Mouse (Mus musculus) liver, postnatal 0 days (tissue): ENCODE data around the gene Cbwd1. TPM values are rescaled to one million over a fixed set of nuclear protein-coding genes. Genes with fewer than 3 reads are reported as not detected.
"Not testable (repeated sequence)": the region's sequence is repeated elsewhere in the genome, so short reads cannot be mapped to it uniquely, and the experiment has no call there.

Experiments used
- ATAC-seq: fragments of 200-750 bp; cut with Nextera tagmentation; 2 replicates; pipeline ENCODE4 v1.8.0; 2017; ENCODE audit warnings: mild to moderate bottlenecking, moderate library complexity
- DNase-seq: peaks from one replicate; pipeline ENCODE4 v3.0.0-alpha.2; 2016
- H3K27ac ChIP-seq: fragments of 300-500 bp; sonication (generic); 2 replicates; pipeline ENCODE4 v1.5.1; 2014; ENCODE audit warnings: antibody characterized with exemption, moderate library complexity, mild to moderate bottlenecking, low read depth
- H3K27me3 ChIP-seq: fragments of 300-500 bp; sonication (generic); 2 replicates; pipeline ENCODE4 v1.6.1; 2014; ENCODE audit warnings: low read length, control low read depth, mixed read lengths; ENCODE audit not compliant: insufficient read depth
- H3K36me3 ChIP-seq: fragments of 300-500 bp; sonication (generic); replicated peaks from 2 replicates; pipeline ENCODE4 v1.6.1; 2014; ENCODE audit warnings: mild to moderate bottlenecking, control low read depth, low read length, moderate library complexity, mixed read lengths; ENCODE audit not compliant: insufficient read depth
- H3K4me1 ChIP-seq: fragments of 300-500 bp; sonication (generic); 2 replicates; pipeline ENCODE4 v1.6.1; 2014; ENCODE audit warnings: antibody characterized with exemption, mild to moderate bottlenecking, control low read depth; ENCODE audit not compliant: insufficient read depth
- H3K4me2 ChIP-seq: fragments of 300-500 bp; sonication (generic); 2 replicates; pipeline ENCODE4 v1.6.1; 2014; ENCODE audit warnings: low read depth, mild to moderate bottlenecking, low read length, moderate library complexity, mixed read lengths
- H3K4me3 ChIP-seq: fragments of 300-500 bp; sonication (generic); 2 replicates; pipeline ENCODE4 v1.5.1; 2014; ENCODE audit warnings: low read depth, low read length
- H3K9ac ChIP-seq: fragments of 300-500 bp; sonication (generic); replicated peaks from 2 replicates; pipeline ENCODE4 v1.6.1; 2014; ENCODE audit warnings: mild to moderate bottlenecking, moderate library complexity
- H3K9me3 ChIP-seq: fragments of 300-500 bp; sonication (generic); 2 replicates; pipeline ENCODE4 v1.6.1; 2016; ENCODE audit warnings: mild to moderate bottlenecking, control low read depth, low read length, mixed read lengths
- CTCF ChIP-seq: sonication (generic); IDR thresholded peaks from 2 replicates; pipeline ENCODE4 v1.5.1; 2016; ENCODE audit warnings: antibody characterized with exemption, low read depth
- EP300 ChIP-seq: IDR thresholded peaks from 2 replicates; pipeline ENCODE4 v1.6.1; 2016; ENCODE audit warnings: antibody characterized with exemption, low read depth, mild to moderate bottlenecking
- WGBS: fragments of 180-500 bp; shearing (Covaris S2); extraction: QIAGEN DNeasy Blood & Tissue Kit; methylation state at CpG from one replicate; pipeline ENCODE4 v1.1.7; 2014; ENCODE audit not compliant: insufficient replicate concordance; 5-methylcytosine and 5-hydroxymethylcytosine counted together
- microRNA-seq: library from miRNA; unstranded; fragments of <30 nt; microRNA quantifications from one replicate; pipeline ENCODE4, GENCODE M21; 2016
- polyA plus RNA-seq: library from polyadenylated mRNA; unstranded; fragments of >200 nt; fragmentation: Nextera tagmentation; extraction: Ambion mirVana; gene quantifications from 2 replicates; pipeline ENCODE4 v1.2.1, GENCODE M21; 2015

The Cbwd1 gene
- polyA plus RNA-seq, 1 experiment from 2014 or later, result 7.0 TPM

GRCm38 (mm10) chr19:24886888-24887287 lies 74.5 kb downstream of the Cbwd1 start:
- H3K4me3 ChIP-seq, result no peak overlapping the region
- no peaks in the 10 kb centered on the region for H3K9me3 ChIP-seq
- no peak for TF ChIP-seq EP300
- TF ChIP-seq CTCF, result no peak
- no peak for DNase-seq
- H3K4me1 ChIP-seq, result no peaks in the 10 kb centered on the region
- no peaks in the 10 kb centered on the region for H3K36me3 ChIP-seq
- H3K9ac ChIP-seq, result no peak overlapping the region
- no peak for ATAC-seq
- no peak overlapping the region for H3K27ac ChIP-seq
- no peak overlapping the region for H3K4me2 ChIP-seq
- no peaks in the 10 kb centered on the region for H3K27me3 ChIP-seq
- WGBS, result 80% methylated on average over 3 of the region's 3 CpGs

DNA sequence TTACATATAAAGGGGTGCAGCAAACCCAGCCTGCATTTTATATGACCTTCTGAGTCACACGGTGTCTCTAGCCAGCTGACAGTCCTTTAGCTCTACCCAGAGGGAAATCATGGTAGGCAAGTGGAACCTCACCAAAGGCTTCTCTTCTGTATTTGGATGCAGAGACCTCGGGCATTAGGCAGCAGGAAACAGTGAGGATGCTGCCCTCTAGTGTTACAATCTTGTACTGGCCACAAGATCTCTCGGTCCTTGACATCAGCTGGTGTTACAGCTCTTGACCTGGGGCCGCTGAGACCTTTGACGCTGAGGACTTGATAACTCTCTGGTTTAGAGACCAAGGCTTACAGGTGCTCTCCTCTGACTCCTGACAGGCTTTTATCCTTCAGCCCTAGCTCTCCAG lies 75.9 kb downstream of the Cbwd1 start:
- no peaks in the 10 kb centered on the region for H3K27me3 ChIP-seq
- TF ChIP-seq EP300 (no peak), CTCF (peak; percentile 87)
- H3K9ac ChIP-seq, result no peak overlapping the region
- DNase-seq (peak; percentile 55), ATAC-seq (no peak)
- H3K27ac ChIP-seq, result no peak overlapping the region
- WGBS, result 13% methylated on average over 5 of the region's 5 CpGs
- no peaks in the 10 kb centered on the region for H3K4me1 ChIP-seq
- no peak overlapping the region for H3K4me2 ChIP-seq
- H3K4me3 ChIP-seq, result no peak overlapping the region
- H3K36me3 ChIP-seq, result no peaks in the 10 kb centered on the region
- H3K9me3 ChIP-seq, result no peaks in the 10 kb centered on the region

- no peaks in the 10 kb centered on the region for H3K4me1 ChIP-seq
- DNase-seq, result no peak
- no peak for TF ChIP-seq EP300
- TF ChIP-seq CTCF, result no peak
- no peaks in the 10 kb centered on the region for H3K36me3 ChIP-seq
- H3K27me3 ChIP-seq, result no peaks in the 10 kb centered on the region
- H3K9me3 ChIP-seq, result no peaks in the 10 kb centered on the region
- H3K4me2 ChIP-seq, result no peak overlapping the region
- H3K27ac ChIP-seq, result no peak overlapping the region
- ATAC-seq, result no peak
- no peak overlapping the region for H3K4me3 ChIP-seq
- no peak overlapping the region for H3K9ac ChIP-seq
- WGBS, result 66% methylated on average over 4 of the region's 4 CpGs
These were observed 80.2 kb downstream of the Cbwd1 start for GRCm38 (mm10) chr19:24881237-24881636.

DNA sequence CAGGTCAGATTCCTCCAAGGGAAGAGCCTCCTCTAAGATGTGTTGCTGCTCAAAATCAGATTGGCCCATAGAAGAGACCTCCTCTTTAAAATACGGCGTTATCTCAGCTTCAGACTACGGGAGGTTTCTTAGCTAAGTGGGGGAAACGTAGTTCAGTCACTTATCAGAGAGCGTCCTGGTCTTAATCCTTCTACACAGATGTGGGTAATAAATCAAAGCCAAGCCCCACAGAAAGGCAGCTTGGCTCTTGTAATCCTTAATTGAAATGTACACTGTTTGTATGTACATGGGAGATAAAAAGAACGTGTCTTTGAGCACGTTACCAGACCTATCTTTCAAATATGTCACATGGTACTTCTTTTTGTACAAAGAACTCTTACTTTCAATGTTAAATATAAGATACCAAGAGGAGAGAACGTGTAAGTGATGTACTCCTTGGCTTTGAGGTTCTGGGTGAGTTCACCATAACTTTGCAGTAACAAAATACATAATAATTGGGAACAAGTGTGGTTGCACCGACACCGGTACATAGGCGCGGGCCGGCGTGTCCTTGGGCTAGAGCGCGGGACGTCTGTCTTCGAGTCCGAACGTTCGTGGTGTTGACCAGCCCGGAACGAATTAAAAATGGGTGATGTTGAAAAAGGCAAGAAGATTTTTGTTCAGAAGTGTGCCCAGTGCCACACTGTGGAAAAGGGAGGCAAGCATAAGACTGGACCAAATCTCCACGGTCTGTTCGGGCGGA lies 86.1 kb downstream of the Cbwd1 start, which contains the start of gene Gm10053:
Gene Gm10053, plus strand, starts transcription at position 558 of the 742 bp plus-strand sequence.
- DNase-seq, H3K4me3 ChIP-seq, H3K27ac ChIP-seq, H3K4me1 ChIP-seq, H3K36me3 ChIP-seq, ATAC-seq, H3K9me3 ChIP-seq, H3K9ac ChIP-seq, H3K4me2 ChIP-seq, H3K27me3 ChIP-seq: not testable (repeated sequence)
- WGBS, result 72% methylated on average over 21 of the region's 26 CpGs
- TF ChIP-seq EP300, result 0 out of 2 replicates have a peak, but pooled peaks have one; percentile 22

DNA sequence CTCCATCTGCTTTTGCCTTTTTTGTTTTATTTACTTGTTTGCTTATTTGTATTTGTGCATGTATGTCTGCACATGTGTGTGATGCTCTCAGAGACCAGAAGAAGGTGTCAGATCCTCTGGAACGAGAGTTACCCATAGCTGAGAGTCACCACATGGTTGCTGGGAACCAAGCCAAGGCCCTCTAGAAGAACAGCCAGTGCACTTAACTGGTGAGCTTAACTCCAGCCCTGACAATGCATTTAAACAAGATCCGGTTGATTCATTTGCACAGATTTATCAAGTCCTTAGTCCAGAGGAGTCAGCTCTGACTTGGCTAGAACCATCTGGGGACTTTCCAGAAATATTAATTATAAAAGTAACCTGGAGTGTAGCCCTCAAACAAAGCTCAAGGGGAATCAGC lies 87.5 kb downstream of the Cbwd1 start:
- H3K4me2 ChIP-seq, result no peak overlapping the region
- ATAC-seq (no peak), DNase-seq (no peak)
- TF ChIP-seq EP300, result no peak
- TF ChIP-seq CTCF, result no peak
- no peaks in the 10 kb centered on the region for H3K27me3 ChIP-seq
- no peaks in the 10 kb centered on the region for H3K36me3 ChIP-seq
- 52% methylated on average over 2 of the region's 2 CpGs for WGBS
- no peaks in the 10 kb centered on the region for H3K4me1 ChIP-seq
- no peak overlapping the region for H3K27ac ChIP-seq
- H3K4me3 ChIP-seq, result no peak overlapping the region
- no peaks in the 10 kb centered on the region for H3K9me3 ChIP-seq
- H3K9ac ChIP-seq, result no peak overlapping the region

DNA sequence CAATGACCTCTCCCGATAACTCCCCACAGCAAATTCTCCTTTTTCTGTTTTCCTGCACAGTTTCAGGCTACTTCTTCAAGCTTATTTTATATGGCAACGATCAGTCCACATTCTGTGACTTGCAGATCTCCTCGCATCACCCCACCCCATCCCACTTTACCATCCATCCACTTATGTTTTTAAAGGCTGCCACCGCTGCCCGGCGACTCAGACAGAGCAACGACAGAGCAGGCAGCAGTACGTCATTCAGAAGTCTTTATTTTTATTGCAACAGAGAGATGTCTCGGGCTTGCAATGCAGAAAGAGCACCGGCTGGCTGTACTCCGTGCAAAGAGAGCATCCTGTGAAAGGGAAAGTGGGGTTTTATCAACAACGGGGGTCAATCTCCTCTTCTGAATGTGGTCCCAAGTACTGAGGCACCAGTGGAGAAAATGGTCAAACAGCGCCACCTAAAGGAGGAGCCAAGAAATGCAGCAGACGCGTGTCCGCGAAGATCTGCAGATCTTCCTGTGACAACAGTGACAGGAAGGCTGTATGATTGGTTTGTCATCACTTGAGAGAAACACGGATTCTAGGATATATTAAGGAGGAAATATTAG lies 90.3 kb downstream of the Cbwd1 start:
- Histone ChIP-seq H3K36me3 (no peaks in the 10 kb centered on the region), H3K4me2 (no peak overlapping the region), H3K9ac (no peak overlapping the region), H3K4me3 (no peak overlapping the region), H3K27me3 (no peaks in the 10 kb centered on the region), H3K27ac (no peak overlapping the region), H3K4me1 (no peaks in the 10 kb centered on the region), H3K9me3 (no peaks in the 10 kb centered on the region)
- ATAC-seq, result no peak
- TF ChIP-seq EP300 (no peak), CTCF (peak; percentile 96)
- DNase-seq, result peak; percentile 82
- 21% methylated on average over 18 of the region's 18 CpGs for WGBS

Small RNA genes within 50 kb of the gene (microRNA-seq; reads per million reads assigned to microRNA genes)
- not detected for gene Mir3084-1

Other genes starting within 250 kb of the Cbwd1 start
- gene Pgm5, start 99.8 kb downstream of the Cbwd1 start, polyA plus RNA-seq, result 0.04 TPM in 1 of 2 replicates, not detected in the other
- gene Gm10053, start 85.9 kb downstream of the Cbwd1 start, polyA plus RNA-seq, result 291 and 307 TPM in 2 replicates
- gene Foxd4, start 60.4 kb downstream of the Cbwd1 start, polyA plus RNA-seq, result 0.14 and 0.21 TPM in 2 replicates
- 10.3 and 12.5 TPM in 2 replicates for gene Dock8, start 37.9 kb upstream of the Cbwd1 start, polyA plus RNA-seq